Mouse (Mus musculus): Measurements from ENCODE around the gene Prdm16.

DNA sequence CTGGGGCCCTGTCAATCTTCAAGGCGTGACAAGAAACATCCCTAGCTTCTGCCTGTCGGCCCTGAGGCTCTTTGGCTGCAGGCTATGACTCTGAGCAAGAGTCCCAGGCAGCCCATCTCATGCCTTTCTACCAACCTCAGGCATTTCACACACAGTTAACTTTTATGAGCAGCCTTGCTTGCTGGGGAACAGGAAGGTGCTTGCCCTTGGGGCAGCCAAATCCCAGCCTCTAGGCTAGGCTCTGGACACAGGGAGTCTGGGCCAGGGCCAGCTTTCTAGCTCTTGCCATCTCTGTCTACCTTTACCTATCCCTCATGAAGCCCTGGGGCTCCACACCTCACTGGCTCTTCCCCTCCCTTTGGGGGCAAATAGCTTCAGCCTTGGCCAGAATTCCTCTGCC lies 247.0 kb downstream of the Prdm16 start:
- TF ChIP-seq SRF (IDR thresholded peaks at IDR 0.05; ENCODE audit: control insufficient read depth, insufficient read length, low read depth) (no peak), POLR2AphosphoS2 (IDR thresholded peaks at IDR 0.05; ENCODE audit: insufficient read length, low read depth) (no peak), MAX (IDR thresholded peaks at IDR 0.05; ENCODE audit: low read depth) (no peak), POLR2A (IDR thresholded peaks at IDR 0.05; ENCODE audit: insufficient read length, low read depth) (no peak), TCF3 (IDR thresholded peaks at IDR 0.05; ENCODE audit: insufficient read length, low read depth) (no peak), TCF12 (IDR thresholded peaks at IDR 0.05; ENCODE audit: insufficient read depth, poor library complexity, severe bottlenecking) (no peak), REST (IDR thresholded peaks at IDR 0.05; ENCODE audit: insufficient read depth, insufficient read length) (no peak), USF1 (IDR thresholded peaks at IDR 0.05; ENCODE audit: low read depth) (no peak)

All from myocyte (in vitro differentiated cells).